Mouse (Mus musculus) megakaryocyte, adult 5-6 weeks (primary cell): ENCODE results near the gene Vstm2l. TPM values are rescaled to one million over a fixed set of nuclear protein-coding genes. Genes with fewer than 3 reads are reported as not detected.

Experiments
- ATAC-seq: 2 replicates; pipeline ENCODE4 v1.8.0; 2016; ENCODE audit warnings: mild to moderate bottlenecking, inconsistent platforms; ENCODE audit not compliant: poor library complexity, severe bottlenecking
- total RNA-seq, 2 experiments: library from RNA; stranded (forward) in 1 of 2; stranded (reverse) in 1 of 2; fragments of 153-499, 151-499 nt in 1 of 2; fragments of 221-1000, 200-1000 nt in 1 of 2; gene quantifications; 2 replicates each; pipeline versions ENCODE4 v1.2.3 to v1.2.4; 2015 to 2017

Vstm2l gene
- total RNA-seq (2015) (not detected in 2 replicates), total RNA-seq (2017) (not detected in 2 replicates)

GRCm38 (mm10) chr2:157914105-157914764 is at the start of gene Vstm2l:
Gene Vstm2l (plus strand): TSS chr2:157914653.
- no peak for ATAC-seq

GRCm38 (mm10) chr2:157867126-157867525 is 47.3 kb upstream of the Vstm2l start:
- ATAC-seq = no peak

DNA sequence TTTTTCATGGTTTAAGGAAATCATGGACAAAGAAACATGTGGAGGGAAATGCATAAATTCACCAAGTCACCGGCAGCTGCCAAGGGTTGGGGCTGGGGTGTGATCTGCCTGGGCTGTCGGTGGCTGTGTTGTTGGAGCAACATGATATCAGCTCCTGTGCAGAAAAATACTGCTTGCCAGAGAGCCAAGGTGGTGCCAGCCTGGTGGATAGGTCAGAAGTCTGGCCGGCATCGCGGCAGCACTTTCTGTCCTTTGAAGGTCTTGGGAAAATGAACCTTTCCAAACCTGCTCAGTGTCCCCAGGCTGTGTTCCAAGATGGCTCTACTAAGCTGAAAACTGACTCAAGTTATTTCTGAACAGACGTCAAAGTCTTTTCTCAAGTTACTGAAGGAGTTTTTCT is 44.2 kb upstream of the Vstm2l start:
- no peak for ATAC-seq

GRCm38 (mm10) chr2:157873223-157873622 is 41.2 kb upstream of the Vstm2l start:
- no peak for ATAC-seq

DNA sequence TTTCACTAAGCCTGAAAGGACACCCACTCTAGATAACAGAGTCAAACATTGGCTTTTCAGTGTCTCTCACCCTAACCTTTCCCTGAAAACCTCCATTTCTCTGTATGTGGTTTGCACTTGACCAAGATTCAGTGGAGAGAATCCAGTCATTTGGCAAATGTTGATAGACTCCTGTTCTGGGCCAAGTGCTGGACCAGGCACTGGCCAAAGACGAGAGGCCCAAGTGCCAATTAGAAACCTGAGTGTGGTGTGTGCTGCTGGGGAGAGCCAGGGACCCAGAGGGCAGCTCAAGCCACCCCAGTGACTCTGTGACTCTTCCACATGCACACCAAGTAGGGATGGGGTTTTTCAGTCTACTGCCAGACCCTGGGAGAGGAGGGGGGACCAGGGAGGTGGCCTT is 40.8 kb upstream of the Vstm2l start:
- no peak for ATAC-seq

DNA sequence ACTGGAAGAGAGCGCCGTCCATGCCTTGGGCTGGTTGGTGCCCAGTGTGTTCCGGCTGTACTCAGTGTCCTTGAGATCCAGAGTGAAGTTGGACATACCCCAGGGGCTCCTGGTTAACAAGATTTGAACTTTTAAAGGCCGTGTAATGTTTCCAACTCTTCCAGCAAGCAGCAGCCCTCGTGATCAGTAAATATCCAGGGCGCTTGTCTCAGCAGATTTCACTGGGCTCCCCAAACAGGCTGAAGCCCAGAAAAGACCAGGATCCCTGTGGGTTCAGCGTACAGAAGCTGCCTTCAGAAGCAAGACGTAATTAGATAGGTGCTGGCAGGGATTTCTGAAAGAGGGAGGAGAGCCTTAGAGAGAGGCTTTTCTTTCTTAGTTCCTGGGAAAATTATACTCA is 39.3 kb upstream of the Vstm2l start:
- no peak for ATAC-seq

DNA sequence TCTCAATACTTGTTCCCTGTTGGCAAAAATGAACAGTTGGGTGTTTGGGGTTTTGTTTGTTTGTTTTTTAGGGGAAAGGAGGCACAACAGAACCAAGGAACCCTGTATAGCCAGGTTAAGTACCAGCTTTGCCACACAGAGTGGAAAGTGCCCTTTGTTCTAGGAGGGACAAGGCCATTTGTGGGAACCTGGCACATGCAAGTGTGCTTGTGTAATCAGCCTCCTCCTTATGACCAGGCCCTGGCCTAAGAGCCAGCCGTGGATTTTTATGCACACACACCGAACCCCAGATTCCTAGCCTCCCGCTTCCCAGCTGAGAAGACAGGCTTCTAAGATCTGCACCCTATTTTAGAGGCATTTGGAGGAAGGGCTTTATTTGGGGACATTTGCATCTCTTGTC is 37.1 kb upstream of the Vstm2l start:
- no peak for ATAC-seq

GRCm38 (mm10) chr2:157877967-157878366 is 36.5 kb upstream of the Vstm2l start:
- ATAC-seq = no peak

DNA sequence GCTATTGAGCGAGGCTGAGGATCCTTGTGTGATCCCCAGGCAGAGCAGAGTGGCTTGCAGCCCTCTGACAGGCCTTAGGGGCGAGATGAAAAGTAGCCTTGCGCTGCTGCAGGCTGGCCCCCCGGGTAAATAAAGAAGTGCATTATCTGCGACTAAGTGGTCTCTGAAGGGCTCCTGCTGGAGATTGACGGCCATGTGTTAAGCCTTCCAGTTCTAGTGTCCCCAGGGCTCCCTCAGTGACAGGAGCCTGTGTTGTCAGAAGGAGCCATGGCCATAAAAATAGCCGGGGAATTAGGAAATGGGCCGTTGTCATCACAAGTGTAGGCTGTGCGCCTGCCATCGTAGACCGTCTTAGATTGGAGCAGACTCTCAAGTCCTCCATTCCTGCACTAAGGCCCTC is 32.5 kb upstream of the Vstm2l start:
- no peak for ATAC-seq

DNA sequence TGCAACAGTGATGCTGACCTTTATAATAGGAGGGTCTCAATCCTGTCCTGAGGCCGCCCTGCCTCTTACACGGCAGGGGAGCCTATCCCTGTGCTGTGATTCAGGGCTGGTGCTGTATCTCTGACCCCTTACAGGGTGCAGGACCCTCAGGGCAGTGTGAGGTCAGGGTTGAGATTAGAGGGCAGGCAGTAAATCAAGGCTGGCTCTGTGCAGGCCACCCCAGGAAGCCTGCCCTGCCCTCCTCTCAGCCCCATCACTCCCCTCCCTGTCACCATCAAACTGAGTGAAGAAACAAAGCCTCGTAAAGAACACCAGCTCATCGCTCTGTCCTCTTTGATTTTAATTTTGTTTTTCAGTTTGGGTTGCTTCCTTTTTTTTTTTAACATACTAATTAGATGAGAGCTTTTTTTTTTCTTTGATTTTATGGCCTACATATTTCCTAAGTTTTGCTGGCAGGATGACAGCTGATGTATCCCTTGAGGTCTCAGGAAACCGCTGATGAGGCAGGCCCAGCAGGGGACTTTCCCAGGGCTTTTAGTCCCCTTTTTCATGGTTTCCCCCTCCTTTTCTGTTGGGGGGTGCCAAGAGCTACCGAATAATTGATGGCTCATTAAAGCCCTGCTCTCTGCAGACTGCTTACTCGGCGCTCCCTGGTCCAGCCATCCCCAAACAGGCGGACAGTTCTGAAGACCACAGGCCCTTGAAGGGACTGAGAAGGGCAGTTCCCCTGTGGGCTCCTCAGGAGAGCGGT is 27.0 kb upstream of the Vstm2l start:
- no peak for ATAC-seq

GRCm38 (mm10) chr2:157891166-157891565 is 23.3 kb upstream of the Vstm2l start:
- ATAC-seq = no peak

GRCm38 (mm10) chr2:157897131-157897530 is 17.3 kb upstream of the Vstm2l start:
- no peak for ATAC-seq

DNA sequence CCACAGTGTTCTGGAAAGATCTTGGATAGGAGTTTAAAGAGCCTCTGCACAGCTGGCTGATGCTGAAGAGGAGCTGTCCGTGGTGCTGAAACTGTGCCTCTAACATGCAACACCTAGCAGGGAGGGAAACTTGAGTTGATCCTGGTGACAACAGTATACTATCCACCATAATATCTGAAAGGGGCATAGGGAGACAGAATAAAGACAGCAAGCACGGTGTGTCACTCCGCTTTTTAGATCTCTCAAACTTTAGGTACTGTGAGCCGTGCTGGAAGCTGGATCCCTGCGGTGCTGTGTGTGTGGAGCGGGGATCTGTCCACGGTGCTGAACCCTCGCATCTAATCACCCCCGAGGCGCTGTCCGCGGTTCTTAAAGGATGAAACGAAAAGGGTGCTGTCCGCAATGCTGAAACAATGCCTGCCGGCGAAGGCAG is 1.2 kb upstream of the Vstm2l start:
- peak; percentile 82 for ATAC-seq

- ATAC-seq = no peak
Observed at GRCm38 (mm10) chr2:157913705-157914104, 748 bp upstream of the Vstm2l start.

DNA sequence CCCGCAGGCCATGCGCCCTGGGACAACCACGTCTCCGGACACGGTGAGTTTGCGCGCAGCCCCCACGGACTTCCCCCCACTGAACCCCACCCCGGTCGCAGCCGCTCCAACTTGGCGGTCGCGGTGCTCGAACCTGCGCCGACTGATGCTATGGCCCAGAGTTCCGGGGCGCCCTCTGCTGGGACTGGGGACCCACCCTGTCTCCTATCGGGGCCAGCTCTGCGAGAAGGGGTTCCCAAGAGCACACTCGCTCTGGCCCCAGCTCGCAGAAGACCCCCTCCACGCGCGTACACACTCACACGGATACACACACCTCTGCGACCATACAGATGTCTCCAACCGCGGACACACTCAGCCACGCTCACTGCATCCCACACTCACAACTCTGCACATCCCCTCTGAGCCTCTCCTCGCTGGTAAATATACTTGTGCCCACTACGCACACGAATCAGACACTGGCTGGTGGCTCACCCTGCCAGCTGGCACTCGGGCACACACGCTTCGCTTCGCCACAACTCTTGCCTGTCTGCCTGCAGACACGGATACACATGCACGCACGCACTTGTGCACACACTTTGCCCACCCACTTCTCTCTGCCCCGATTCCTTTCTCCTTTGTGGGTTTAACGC is 550 bp downstream of the Vstm2l start:
- ATAC-seq = no peak

DNA sequence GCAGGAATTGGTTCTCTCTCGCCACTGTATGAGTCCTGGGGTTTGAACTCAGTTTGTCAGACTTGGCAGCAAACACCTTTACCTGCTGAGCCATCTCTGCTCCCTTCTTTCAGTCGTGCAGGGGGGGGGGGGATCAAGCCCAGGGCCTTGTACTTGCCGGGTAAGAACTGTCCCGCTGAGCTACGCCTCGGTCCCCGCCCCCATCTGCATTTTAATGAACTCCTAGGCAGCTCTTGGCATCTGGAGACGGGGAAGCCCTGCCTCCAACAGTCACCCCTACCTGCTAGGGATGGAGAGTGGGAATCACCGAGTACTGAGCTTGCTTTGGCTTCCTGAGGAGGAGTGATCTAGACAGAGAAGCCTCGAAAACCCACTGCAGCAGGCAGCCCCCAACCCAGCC is 4.1 kb downstream of the Vstm2l start:
- no peak for ATAC-seq

GRCm38 (mm10) chr2:157921551-157921950 is 7.1 kb downstream of the Vstm2l start:
- no peak for ATAC-seq

- no peak for ATAC-seq
Observed at GRCm38 (mm10) chr2:157923406-157923805, 9.0 kb downstream of the Vstm2l start.

DNA sequence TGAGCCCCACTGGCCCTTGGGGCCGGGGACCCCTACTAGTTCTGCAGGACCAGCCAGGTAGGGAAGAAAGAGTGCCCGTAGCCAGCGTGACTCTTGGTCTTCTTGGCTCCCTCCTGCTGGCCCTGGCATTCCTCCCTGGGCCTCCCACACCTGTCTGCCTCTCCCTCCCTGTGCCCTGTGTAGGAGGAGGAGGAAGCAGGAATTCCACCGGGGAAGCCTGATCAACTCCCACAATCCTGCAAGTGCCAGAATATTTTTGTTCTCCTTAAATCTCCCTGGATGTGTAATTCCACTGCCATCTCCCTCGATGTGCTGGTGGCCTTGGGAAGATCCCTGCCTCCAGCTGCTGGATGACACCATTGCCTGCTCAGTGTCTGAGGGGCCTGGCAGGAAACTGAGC is 10.1 kb downstream of the Vstm2l start:
- ATAC-seq = no peak

GRCm38 (mm10) chr2:157926502-157926901 is 12.0 kb downstream of the Vstm2l start:
- ATAC-seq = no peak

GRCm38 (mm10) chr2:157926927-157927326 is 12.5 kb downstream of the Vstm2l start:
- no peak for ATAC-seq

DNA sequence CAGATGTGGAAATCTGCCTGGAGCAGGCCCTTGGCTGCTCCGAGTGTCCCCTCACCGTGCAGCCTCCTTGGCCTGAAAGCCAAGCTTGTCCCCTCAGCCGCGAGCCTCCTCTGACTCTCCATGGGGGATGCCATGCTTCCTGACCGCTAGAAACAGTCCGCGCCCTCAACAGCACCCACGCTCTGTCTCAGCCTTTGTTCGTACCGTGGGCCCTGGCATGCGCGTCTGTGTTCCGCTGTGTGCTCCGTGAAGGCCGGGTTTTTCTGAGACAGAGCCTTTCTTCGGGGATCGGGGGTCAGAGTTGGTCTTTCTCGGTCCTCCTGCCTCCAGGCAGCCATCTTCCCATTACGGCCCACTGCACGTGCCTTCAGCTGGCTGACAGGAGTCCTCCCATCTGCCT is 12.9 kb downstream of the Vstm2l start:
- no peak for ATAC-seq
